Mouse (Mus musculus) C3H10T1/2 (cell line): ENCODE data around the gene Olfr951. TPM values are rescaled to one million over a fixed set of nuclear protein-coding genes. Genes with fewer than 3 reads are reported as not detected.

ENCODE experiments used
- polyA plus RNA-seq, 2 experiments: library from polyadenylated mRNA; unstranded; fragments of >200 nt; fragmentation: generic; extraction: Trizol; gene quantifications; one replicate each; pipeline ENCODE4 v1.2.1; 2012; ENCODE audit warnings: missing spikeins in 2 of 2

The Olfr951 gene
- not detected for polyA plus RNA-seq

DNA sequence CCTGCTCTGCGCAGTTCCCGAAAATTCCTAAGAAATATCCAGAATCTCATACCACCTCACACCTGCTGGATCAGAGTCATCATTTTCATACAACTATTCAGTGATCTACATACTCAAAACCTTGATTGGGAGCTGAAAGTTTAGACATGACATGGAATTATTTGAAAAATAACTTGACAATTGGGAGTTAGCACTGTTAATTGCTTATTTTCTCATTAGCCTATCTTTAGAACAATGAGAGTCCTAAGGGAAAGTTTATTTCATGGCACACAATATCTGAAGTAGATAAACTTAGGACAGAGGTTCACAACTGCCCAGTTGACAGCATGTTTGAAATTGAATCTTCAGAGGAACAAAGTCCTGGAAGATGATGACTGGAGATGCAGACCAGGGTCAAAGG, at the start of gene Olfr951:
Olfr951 (plus strand) TSS at position 301 of the 400 bp plus-strand sequence.

DNA sequence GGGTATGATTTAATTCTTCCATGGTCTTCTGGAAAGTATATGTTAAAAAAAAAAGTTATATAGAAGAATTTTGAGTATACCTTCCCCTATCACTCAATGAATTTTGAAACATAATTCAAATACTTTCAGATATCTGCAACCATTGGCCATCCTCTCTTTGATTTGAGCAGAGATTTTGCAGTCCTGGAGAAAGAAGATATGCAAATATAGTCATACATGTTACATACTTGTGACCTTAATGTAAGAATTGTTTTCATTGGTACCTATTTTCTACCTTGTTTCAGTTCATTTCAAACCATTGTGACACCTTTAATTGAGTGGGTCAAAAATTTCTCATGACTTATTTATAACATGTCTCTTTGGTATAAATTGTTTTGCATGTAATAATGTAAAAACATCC, 39.8 kb downstream of the Olfr951 start, which contains the start of gene Olfr952:
Olfr952 (minus strand) TSS at position 101 of the 400 bp plus-strand sequence.

Other genes with a start within 250 kb of the Olfr951 start
- not detected for gene Olfr943, start 221.1 kb upstream of the Olfr951 start, polyA plus RNA-seq
- gene Olfr944, start 185.5 kb upstream of the Olfr951 start, polyA plus RNA-seq = not detected
- not detected for gene Olfr1537, start 137.4 kb upstream of the Olfr951 start, polyA plus RNA-seq
- gene Olfr945, start 110.6 kb upstream of the Olfr951 start, polyA plus RNA-seq = not detected
- not detected for gene Olfr948, start 61.4 kb upstream of the Olfr951 start, polyA plus RNA-seq
- gene Olfr952, start 39.7 kb downstream of the Olfr951 start, polyA plus RNA-seq = not detected
- not detected for gene Olfr954, start 69.3 kb downstream of the Olfr951 start, polyA plus RNA-seq
- gene Olfr955, start 84.5 kb downstream of the Olfr951 start, polyA plus RNA-seq = not detected
- gene Olfr44, start 106.6 kb downstream of the Olfr951 start, polyA plus RNA-seq = not detected
- not detected for gene Olfr957, start 128.4 kb downstream of the Olfr951 start, polyA plus RNA-seq
- not detected for gene Olfr958, start 166.6 kb downstream of the Olfr951 start, polyA plus RNA-seq
- not detected for gene Olfr959, start 188.2 kb downstream of the Olfr951 start, polyA plus RNA-seq
- not detected for gene AW551984, start 217.0 kb downstream of the Olfr951 start, polyA plus RNA-seq
- gene Olfr148, start 223.2 kb downstream of the Olfr951 start, polyA plus RNA-seq = not detected
- not detected for gene Olfr960, start 234.0 kb downstream of the Olfr951 start, polyA plus RNA-seq